8 mouse cellular contexts compared by ENCODE assay signal in the genomic region with DNA sequence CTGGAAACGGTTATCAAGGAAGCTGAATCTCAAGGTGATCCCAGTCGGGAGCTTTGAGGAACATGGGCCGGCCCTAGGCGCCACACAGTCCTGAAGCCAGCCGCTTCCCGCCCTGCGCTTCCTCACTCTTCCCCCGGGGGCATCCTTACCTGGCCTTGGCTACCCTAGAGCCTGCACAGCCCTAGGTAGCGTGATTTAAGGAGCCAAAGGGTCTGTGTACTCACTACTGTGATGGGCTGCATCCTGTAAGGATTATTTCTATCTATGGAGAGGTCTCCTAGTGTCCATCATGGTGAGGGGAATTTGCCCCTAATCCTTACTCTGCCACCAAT. TPM values are rescaled to one million over a fixed set of nuclear protein-coding genes. Genes with fewer than 3 reads are reported as not detected.
DNase-seq lines count a peak whose midpoint lies in the region; ATAC-seq and TF ChIP-seq lines count a peak whose summit lies in the region.

No protein-coding gene starts in this region.

- peak overlapping the region; percentile 61 for H3K9ac ChIP-seq in kidney, embryonic 14.5 days (ENCODE audit: low read depth, low read length)

- H3K4me2 ChIP-seq in kidney, embryonic 14.5 days (replicated peaks; ENCODE audit: low read depth, low read length): peak overlapping the region; percentile 61

- peak overlapping the region; percentile 51 for H3K4me3 ChIP-seq in kidney, embryonic 14.5 days (ENCODE audit: low read length)
- peak overlapping the region; percentile 82 for H3K4me3 ChIP-seq in bone marrow macrophage, adult 2 months (ENCODE audit: insufficient read depth, low read length)

- 0% methylated on average over 9 of the region's 9 CpGs for WGBS in kidney, embryonic 14.5 days

- TF ChIP-seq POLR2A in bone marrow macrophage, adult 2 months (IDR thresholded peaks at IDR 0.05; ENCODE audit: borderline replicate concordance, low read depth, low read length): 0 out of 2 replicates have a peak, but pooled peaks have one; percentile 3

- TF ChIP-seq CTCF in bone marrow macrophage, adult 2 months (IDR thresholded peaks at IDR 0.05; ENCODE audit: low read depth, low read length): 0 out of 2 replicates have a peak, but pooled peaks have one; percentile 30

- H3K36me3 ChIP-seq in kidney, embryonic 14.5 days (ENCODE audit: control insufficient read depth, insufficient read depth, low read length): no peaks in the 10 kb centered on the region

- no peak for DNase-seq in kidney, adult 11 months
- DNase-seq in urinary bladder, postnatal 25 days (ENCODE audit: low spot score): no peak
- no peak for DNase-seq in retina, embryonic 14.5 days (ENCODE audit: low spot score)
- no peak for DNase-seq in cerebellum, postnatal 36 days

- H3K27ac ChIP-seq in kidney, embryonic 14.5 days (ENCODE audit: low read depth, low read length): peak overlapping the region; percentile 12; the same call in 1 of the 2 replicates
- no peak overlapping the region for H3K27ac ChIP-seq in bone marrow macrophage, adult 2 months (ENCODE audit: insufficient read depth, low read depth, low read length)

- peak; percentile 98 for ATAC-seq in kidney, embryonic 14.5 days (ENCODE audit: low FRiP score, low TSS enrichment)
- ATAC-seq in hematopoietic stem cell, adult 5-6 weeks (replicated peaks in 1 of 2; ENCODE audit: insufficient read depth in 1 of 2, low FRiP score in 2 of 2, low TSS enrichment in 1 of 2, low read depth in 1 of 2, poor library complexity in 2 of 2, severe bottlenecking in 2 of 2): peak; percentile 83 to 85
- ATAC-seq in megakaryocyte progenitor cell, adult 5-6 weeks (replicated peaks; ENCODE audit: poor library complexity): peak; percentile 73

- no peaks in the 10 kb centered on the region for H3K9me3 ChIP-seq in kidney, embryonic 14.5 days (ENCODE audit: control insufficient read depth, low read length)

- H3K27me3 ChIP-seq in kidney, embryonic 14.5 days (ENCODE audit: control insufficient read depth, insufficient read depth, low read length): no peaks in the 10 kb centered on the region

- H3K4me1 ChIP-seq in kidney, embryonic 14.5 days (ENCODE audit: control insufficient read depth, insufficient read depth, low read length): peaks cover 5% of the 10 kb centered on the region; the same call in 1 of the 2 replicates
- H3K4me1 ChIP-seq in bone marrow macrophage, adult 2 months (ENCODE audit: control insufficient read depth, insufficient read depth, low read length): peaks cover 5% of the 10 kb centered on the region; the same call in 1 of the 2 replicates

RNA-seq across cellular contexts. Expression of a gene that starts 0.4 kb away (rescaled TPM):
- 16.0 and 19.6 TPM in 2 replicates for polyA plus RNA-seq in kidney, embryonic 14.5 days (2014; fragmentation: Nextera tagmentation; extraction: Ambion mirVana)
- 7.5 and 9.5 TPM in 2 replicates for polyA plus RNA-seq in bone marrow macrophage, adult 2 months (2012; ENCODE audit: insufficient read depth, insufficient read length, missing spikeins)
- 25.3 and 35.5 TPM in 2 replicates for total RNA-seq in hematopoietic stem cell, adult 5-6 weeks (2017)
- total RNA-seq in megakaryocyte progenitor cell, adult 5-6 weeks (2015): 5.2 and 25.4 TPM in 2 replicates
- total RNA-seq in megakaryocyte progenitor cell, adult 5-6 weeks (2017): 8.9 and 13.4 TPM in 2 replicates

RNA-seq across cellular contexts. Expression of a gene that starts 36.6 kb away (rescaled TPM):
- polyA plus RNA-seq in kidney, embryonic 14.5 days (2014; fragmentation: Nextera tagmentation; extraction: Ambion mirVana): 29.3 and 46.2 TPM in 2 replicates
- polyA plus RNA-seq in bone marrow macrophage, adult 2 months (2012; ENCODE audit: insufficient read depth, insufficient read length, missing spikeins): 7.3 and 11.9 TPM in 2 replicates
- 46.3 and 90.1 TPM in 2 replicates for total RNA-seq in hematopoietic stem cell, adult 5-6 weeks (2017)
- total RNA-seq in megakaryocyte progenitor cell, adult 5-6 weeks (2015): 17.3 and 21.2 TPM in 2 replicates
- total RNA-seq in megakaryocyte progenitor cell, adult 5-6 weeks (2017): 44.9 and 46.5 TPM in 2 replicates
